Mouse (Mus musculus): ENCODE data around the gene Snd1.

Snd1 gene

DNA sequence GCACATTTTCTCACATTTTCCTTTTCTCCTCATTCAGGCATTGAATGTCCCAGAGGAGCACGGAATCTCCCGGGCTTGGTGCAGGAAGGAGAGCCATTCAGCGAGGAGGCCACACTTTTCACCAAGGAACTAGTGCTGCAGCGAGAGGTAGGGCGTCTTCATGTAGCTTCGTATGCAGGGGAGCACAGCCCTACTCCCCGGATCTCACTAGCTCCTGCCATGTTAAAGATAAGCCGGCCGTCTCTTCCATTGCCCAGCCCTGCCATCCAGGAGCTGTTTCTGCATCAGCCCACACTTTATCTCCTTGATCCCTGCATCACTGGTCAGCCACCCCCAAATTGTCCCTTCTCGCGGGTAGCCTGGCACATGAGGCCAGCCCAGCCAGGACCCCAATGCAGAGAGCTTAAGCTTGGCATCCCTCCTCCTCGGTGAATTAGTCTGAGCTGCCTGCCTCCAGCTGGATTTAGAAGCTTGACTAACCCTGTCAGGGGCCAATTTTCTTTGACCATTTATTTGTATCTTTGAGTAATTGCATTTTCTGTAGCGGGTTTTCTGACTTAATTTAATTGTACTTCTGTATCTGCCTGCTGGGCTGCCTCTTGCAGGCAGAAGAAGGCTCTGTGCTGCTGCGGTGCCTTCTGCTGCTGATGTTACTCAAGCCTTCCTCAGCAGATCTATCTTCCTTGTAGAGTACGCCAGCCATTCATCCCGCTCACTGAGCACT lies 321.0 kb downstream of the Snd1 start:
- no peak for DNase-seq (ENCODE audit: extremely low spot score, low spot score)

DNA sequence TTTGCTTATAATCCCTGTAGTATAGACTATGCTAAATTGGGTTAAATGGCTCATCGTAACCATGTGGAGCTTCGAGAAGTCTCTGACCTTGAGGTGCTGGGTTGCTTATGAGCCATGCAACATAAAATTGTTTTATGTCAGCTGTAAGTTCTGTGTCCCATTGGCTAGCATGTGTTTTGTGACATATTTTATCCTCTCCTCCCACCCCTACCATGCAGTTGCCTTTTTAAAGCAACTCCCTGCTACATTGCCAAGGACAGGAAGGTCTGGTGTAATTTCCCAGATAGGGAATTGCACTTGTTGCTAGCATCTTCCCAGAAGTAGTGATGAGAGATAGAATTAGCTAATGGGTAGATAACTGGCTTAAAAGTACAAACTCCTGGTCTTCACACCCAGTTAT lies 324.9 kb downstream of the Snd1 start:
- DNase-seq (ENCODE audit: extremely low spot score, low spot score) = no peak

DNA sequence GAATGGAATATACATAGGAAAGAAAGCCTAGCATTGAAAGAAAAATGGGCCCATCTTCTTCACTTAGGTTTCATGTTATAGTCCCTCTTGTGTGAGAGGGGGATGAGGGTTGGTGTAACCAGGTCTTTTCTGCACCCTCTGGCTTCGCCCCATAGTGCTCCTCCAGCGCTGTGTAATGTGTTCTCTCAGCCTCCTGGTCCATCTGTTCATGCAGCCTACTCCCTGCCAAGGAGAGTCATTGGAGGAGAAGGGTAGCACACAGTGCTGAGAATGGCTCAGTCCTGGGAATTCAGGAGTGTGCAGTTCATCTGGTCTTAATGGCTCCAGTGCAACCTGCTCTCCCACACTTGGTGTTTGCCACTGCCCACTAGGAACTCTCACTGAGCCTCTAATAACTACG lies 326.0 kb downstream of the Snd1 start:
- no peak for DNase-seq (ENCODE audit: extremely low spot score, low spot score)

DNA sequence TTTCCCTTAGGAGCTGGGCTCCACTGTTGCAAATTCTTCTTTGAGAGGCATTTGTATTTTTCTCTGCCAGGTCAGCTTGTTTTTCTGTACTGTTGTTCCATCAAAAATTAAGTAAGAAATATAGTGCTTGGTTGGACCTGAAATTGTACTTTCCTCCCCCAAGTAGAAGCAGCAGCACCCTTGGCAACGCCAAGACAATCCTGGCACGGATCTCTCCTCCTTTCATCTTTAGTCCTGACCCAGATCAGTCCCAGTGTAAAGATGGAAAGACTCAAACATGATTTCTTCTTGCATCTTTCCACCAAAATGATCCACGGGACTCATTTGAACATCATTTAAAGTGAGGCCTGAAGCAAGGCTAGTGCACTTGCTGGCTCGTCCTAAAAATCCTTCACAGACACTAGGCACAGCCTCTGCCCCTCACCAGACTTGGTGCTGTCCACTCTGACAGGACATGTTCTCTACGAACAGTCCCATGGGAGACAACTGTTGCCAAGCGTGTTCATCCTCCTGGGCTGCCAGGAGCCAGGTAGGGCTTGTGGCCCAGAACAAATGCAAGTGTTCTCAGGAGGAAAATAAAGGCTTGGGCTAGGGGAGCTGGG lies 328.8 kb downstream of the Snd1 start:
- DNase-seq (ENCODE audit: extremely low spot score, low spot score) = no peak

DNA sequence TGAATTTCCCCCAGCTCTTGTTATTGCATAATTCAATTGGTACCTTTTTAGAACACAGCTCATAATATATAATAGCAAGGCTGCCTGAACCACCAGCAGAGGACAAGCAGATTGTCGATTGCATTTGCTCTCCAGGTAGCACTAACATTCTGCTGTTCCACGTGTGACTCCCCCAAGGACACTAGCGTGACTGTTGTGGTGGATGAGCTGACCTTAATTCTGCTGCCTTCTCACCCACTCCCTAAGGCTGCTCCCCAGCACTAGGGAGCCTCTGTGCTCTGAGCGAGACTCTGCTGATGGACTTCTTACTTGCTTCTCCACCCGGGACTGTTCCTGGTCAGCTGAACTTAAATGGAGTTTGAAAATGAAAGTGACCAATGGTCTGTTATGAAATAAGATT lies 329.8 kb downstream of the Snd1 start:
- DNase-seq (ENCODE audit: extremely low spot score, low spot score) = no peak

DNA sequence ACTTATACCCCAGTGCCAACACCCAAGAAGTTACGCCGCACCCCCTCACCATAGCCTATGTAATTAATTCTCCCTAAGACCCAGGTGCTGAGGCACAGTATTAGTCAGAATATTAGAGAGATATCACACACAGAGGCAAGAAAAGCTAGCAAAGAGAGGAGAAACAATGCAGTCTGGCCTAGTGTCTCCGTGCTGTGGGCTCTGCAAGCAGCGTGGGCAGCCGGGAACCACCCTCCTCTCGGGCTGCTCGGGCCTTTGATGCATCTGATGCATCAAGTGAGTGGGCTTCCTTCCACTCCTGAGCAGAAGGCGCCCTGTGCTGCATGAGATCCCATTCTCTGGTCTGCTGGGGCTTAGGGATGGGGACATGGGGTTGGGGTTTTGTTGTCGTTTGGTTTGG lies 338.1 kb downstream of the Snd1 start:
- no peak for DNase-seq (ENCODE audit: extremely low spot score, low spot score)

DNA sequence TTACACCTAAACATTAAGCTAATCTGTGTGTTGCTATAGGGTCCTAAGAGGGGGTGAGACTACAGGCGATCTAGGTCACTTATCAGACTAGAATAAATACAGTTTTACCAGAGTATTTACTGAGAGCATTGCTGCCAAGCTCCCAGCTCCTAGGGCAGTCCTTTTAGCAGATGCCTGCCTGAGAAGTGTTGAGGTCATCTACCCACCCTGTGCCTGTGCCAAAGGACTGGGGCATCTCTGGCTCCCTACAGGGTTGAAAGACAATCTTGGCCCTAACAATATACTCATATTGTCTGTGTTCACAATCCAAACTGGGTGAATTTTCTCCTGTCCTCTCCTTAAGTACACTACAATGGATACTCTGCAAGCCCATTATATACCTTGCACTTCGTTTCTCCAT lies 340.0 kb downstream of the Snd1 start:
- no peak for DNase-seq (ENCODE audit: extremely low spot score, low spot score)

DNA sequence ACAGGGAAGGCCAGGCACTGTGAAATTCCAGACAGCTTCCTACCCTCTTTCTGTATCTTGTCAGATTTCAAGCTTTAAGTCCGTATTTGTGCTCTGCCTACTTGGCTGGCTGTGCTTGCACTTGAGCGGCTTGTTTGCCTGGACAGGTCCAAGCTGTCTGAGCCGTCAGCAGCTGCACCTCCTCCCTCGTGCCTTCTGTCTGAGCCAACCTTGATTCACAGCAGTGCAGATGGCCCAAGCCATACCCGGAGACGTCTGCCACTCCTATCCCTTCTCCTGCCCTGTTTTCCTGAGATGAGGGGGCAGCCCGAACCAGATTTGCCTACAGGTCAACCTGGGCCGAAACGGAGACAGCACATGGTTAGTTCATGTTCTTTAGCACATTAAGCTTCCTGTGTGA lies 342.1 kb downstream of the Snd1 start:
- no peak for DNase-seq (ENCODE audit: extremely low spot score, low spot score)

DNA sequence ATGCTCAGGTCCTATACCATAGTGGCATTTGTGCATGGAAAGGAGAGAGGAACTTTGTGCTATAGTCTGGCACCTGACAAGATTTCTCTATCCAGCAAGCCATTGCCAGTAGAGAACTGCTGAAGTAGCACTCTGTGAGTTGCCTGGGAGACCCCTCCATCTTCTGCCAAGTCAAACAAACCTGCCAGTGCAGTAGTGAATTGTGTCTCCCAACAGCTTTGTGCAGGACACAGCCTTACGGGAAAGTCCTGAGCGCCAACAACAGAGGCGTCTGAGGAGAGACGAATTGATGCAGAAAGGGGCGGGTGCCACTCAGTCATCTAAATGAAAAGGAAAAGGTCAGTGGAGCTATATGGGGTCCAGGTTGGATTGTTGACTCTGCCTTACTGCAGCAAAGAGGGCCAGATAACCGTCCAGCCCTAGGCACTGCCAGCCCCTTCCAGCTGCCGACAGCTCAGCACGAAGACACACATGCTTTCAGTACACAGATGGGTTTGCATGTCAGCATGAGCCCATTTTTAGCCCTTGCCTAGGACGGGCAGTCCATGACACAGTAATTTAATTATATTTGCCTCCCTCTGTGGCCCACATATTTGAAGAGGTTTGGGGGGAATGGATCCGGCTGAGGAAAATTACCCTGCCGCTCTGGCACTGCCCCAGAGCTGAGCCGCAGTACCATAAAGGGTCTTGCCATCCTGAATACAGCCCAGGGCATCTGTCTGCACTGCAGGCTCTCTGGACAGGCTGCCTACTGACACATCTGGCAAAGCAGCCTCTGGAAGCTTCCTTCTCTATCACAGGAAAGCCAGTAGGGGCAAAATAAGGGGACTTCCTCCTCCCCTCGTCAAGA lies 344.8 kb downstream of the Snd1 start:
- no peak for DNase-seq (ENCODE audit: extremely low spot score, low spot score)

DNA sequence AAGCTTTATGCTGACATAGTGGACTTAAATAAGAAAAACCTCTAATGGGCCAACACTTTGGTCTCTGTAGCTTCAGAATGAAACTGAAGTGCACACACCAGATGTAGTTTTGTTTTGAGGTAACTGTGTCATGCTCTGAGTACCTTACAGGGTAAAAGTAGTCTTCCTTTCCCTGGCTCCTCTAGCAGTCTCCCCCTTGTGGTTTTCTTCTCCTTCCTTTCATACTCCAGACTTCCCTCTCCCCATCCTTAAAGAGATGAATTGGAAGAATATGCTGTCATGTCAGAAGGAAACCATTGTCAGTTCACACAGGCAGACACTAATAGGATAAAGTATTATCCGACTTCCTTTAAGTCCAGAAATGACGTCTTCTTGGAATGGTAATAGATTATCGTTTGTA lies 347.4 kb downstream of the Snd1 start:
- no peak for DNase-seq (ENCODE audit: extremely low spot score, low spot score)

DNA sequence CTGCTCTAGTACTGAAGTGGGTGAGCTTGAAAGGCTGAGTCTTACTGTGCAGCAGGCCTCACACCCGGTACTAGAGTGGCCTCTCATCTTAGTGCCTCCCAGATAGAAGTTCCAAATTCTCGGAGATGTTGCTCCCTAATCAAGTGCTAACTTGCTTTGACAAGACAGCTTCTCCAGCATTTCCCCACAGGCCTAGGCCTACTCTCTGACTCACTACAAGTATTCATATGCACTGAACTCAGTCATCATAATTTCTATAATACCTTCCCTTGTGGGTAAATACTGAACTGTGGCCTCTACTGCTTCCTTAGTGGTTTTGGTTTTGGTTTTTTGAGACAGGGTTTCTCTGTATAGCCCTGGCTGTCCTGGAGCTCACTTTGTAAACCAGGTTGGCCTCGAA lies 348.4 kb downstream of the Snd1 start:
- DNase-seq (ENCODE audit: extremely low spot score, low spot score) = no peak

DNA sequence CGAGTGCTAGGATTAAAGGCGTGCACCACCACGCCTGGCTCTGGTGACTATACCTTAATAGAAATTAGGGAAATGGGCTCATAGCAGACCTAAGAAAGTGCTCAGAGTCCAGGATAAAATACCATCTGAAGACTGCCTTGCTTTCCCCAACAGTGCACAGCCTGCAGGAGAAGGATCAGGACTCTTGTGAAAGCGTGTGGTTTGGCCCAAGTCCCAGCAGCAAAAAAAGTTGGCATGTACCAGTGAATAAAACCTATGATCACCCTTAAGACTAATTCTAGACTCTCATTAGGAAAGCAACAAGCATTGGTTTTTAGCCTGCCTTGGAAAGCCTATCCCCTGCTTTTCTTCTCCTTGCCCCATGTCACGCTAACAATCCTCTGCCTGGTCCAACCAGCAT lies 348.9 kb downstream of the Snd1 start:
- DNase-seq (ENCODE audit: extremely low spot score, low spot score) = no peak

DNA sequence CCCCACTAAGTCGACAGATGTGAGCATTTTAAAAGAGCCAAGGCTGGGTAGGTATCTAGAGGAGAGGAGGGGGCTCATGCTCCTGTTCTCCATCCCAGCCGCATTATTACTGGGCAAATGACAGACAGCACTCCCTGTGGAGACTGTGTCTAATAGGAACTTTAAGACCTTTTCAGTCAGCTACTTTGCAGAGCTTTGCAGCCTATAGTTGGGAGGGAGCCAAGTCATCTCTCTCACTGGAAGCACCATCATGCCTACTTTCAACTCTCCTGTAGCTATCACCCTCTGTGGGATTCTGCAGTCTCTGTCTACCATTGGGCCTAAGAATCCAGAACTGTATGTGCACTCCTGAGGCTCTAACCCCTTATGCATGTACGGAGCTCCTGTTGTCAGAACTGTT lies 351.0 kb downstream of the Snd1 start:
- DNase-seq (ENCODE audit: extremely low spot score, low spot score) = no peak

DNA sequence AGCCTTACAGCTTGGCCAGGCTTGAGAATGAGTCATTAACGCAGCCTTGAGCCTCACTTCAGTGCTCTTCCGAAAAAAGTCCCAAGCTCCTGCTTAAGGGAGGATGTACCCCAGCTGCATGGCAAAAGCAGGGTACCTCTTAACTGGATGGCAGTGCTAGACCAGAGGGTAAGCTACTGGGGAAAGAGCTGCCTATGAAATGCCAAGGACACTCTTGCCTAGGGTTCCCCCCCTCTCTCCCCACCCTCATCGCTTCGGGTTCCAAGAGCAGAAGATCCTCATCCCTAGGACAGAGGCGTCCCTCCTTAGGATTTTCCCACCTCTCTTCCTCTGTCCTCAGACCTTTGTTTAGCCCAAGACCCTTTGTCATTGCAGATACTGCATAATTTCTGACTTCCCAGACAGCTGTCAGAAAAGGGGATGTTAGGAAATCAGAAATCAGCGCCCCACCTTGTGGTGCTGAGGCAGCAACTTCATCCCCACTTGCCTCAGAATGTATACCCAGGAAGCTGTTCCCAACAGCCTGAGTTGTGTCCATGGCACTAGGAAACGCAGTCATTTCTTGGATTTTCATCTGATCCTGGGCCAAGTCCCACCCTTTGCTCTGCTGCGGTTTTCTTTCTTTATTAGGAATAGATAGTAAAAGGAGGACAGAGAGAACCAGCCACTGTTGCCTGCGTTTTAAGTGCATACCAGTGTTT lies 351.9 kb downstream of the Snd1 start:
- DNase-seq (ENCODE audit: extremely low spot score, low spot score) = no peak

DNA sequence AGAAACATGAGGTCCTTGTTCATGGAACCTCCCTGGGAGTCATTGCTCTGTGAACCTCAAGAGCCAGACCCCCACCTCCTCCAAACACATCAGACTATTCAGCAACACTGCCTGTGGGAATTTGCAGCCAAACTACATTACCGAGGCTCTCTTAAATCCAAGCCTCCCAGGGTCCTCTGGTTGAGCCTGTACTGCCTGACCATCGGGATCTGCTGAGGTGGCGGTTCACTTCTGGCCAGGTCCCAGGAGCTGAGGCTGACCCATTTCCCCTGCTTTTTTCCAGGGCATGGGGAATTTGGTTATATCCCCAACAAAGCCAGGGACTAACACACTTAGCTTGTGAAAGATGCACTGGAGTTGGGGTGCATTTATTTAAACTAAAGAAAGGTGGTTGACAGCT lies 352.6 kb downstream of the Snd1 start:
- DNase-seq (ENCODE audit: extremely low spot score, low spot score) = no peak

DNA sequence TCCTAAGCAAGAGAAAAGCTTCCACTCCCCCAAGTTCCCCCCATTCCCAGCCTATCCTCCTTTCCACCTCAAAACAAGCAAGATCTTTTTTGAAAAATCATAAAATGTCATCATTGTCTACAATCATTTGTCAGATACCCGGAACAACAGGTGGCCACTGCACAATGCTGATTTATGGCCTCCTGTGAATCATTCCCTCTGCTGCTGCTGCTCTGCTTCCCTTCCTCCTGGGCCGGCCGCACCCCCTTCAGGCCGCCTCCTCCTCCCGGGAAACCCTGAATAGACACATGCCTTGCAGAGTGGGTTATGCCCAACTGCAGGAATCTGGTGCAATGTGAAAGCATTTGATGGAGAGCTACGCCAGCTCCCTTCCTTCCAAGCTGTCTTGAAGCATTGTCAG lies 353.7 kb downstream of the Snd1 start:
- DNase-seq (ENCODE audit: extremely low spot score, low spot score) = peak; percentile 45

DNA sequence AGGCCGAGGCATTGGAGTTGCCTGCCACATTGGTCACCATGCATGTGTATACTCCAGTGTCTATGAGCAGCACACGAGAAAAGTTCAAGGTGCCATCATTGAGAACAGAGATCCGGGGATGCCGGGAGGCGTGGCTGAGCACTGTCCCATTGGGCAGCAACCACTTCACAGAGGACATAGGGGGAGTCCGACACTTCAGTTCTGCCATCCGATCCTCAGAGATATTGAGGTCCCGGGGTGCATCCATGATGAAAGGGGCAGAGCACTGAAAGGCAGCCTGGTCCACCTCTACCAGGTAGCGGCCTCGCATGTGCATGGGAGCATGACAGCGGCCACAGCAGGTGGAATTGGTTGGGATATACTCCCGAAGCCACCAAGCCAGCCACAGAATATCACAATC lies 355.4 kb downstream of the Snd1 start:
- DNase-seq (ENCODE audit: extremely low spot score, low spot score) = no peak

DNA sequence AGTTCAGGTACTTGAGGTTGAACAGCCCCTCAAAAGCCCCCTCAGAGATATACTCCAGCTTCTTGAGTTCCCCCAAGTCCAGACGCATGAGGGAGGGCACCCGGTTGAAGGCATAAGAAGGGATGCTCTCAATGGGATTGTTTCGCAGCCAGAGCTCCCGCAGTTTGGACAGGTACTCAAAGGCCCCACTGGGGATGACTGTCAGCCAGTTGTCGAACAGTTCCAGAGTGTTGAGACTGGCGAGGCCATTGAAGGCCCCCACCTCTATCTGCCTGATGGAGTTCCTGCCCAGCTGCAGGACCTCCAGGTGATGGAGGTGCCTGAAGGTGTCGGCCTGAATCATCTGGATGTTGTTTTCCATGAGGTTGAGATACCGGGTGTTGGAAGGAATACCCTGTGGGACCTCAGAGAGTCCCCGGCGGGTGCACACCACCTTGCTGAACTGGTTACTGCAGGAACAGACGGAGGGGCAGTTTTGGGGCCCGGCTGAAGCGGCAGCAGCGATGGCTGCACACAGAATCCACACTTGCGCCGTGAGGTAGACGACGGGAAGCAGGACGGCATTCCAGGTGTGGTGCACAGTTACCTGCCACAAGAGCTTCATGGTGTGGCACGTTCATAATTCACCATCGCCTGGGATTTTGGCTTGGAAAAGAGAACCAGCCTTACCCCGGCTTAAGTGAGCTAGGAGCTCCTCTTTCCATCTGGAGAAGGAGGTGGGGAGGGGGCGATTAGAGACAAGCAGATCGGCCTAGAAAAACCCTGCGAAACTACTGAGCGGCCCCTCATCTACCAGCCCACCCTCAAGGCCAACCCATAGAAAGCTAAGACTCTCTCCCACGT lies 356.3 kb downstream of the Snd1 start, which contains the start of gene Lrrc4:
Lrrc4 (minus strand) TSS at position 737 of the 843 bp plus-strand sequence.
- no peak for DNase-seq (ENCODE audit: extremely low spot score, low spot score)

DNA sequence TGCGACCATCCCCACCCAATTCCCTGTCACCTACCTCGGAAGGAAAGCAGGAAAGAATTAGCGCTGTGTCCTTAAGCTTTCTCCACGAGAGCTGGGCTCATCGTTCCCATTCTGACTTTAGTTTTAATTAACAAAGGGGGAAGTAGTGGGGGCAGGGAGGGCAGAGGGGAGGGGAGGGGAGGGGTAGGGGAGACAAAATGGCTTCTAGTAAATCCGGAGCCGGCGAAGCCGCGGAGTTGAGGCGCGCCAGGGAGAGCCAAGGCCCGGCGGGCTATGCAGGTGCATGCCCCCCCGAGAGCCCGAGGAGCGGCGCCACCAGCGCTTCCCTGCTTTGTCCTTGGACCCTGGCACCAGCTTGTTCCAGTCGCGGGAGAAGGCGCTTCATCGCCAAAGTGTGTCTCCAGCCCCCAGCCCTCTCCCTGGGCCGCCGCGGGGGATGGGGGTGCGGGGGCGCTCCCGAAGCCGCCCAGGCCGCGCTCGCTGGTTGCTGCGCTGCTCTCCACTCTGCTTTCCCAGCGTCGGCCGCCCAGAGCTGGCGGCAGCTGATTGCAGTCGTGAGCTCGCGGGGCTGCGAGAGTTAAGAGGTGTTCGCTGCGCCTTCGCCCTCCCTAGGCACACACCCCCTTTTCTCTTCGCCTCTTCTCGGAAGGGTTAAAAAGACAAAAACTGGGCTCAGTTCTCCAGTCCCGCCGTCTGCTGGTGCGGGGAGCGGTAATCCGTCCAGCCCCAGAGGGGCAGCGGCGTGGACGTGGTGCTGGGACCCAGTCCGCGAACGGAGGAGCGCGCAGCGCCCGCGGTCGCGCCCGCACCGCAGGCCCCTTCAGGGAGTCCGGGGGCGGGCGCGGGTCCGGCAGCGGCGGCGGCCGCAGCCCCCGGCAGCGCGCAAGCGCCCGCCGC lies 357.2 kb downstream of the Snd1 start:
- peak; percentile 65 for DNase-seq (ENCODE audit: extremely low spot score, low spot score)

DNA sequence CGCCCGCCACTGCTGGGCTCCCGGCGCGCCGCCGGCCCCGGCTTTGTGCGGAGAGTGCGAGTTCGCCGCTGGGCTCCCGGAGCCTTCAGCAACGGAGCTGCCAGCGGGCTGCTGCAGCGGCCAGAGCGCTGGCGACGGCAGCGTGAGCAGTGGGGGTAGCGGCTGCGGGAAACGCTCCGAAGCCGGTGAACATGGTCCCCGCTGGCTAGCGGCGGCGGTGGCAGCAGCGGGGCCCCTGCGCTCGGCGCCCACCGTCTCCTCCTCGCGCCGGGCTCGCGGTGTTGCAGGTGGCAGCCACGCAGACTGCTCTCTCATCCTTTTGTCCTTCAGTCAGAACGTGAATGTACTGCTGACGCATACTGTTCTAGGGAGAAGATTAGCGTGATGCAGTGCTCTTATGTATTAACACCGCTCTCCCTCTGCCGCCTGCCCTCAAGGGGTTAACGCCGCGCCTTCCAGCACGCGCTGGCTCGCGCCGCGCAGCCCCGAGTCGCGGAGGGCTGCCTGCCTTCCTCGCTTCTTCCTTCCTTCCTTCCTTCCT lies 357.9 kb downstream of the Snd1 start:
- peak; percentile 63 for DNase-seq (ENCODE audit: extremely low spot score, low spot score)
